Mouse (Mus musculus): Measurements from ENCODE around the gene Cldn34b4. TPM values are rescaled to one million over a fixed set of nuclear protein-coding genes. Genes with fewer than 3 reads are reported as not detected.

Gene Cldn34b4
- polyA plus RNA-seq (2016; fragmentation: Nextera tagmentation; extraction: Ambion mirVana): not detected in 2 replicates

GRCm38 (mm10) chrX:76393050-76393449 is at the start of gene Cldn34b4:
Cldn34b4 (plus strand) TSS chrX:76393350.
- Histone ChIP-seq H3K9me3 (replicated peaks) (0 out of 2 replicates have a peak, but pooled peaks cover 4% of the 10 kb centered on the region), H3K4me1 (replicated peaks) (no peaks in the 10 kb centered on the region), H3K27ac (ENCODE audit: poor library complexity, severe bottlenecking) (no peak within 1 kb of the TSS), H3K36me3 (no peaks in the 10 kb centered on the region), H3K9ac (no peak within 1 kb of the TSS), H3K4me3 (no peak within 1 kb of the TSS), H3K27me3 (replicated peaks) (no peaks in the 10 kb centered on the region), H3K4me2 (no peak within 1 kb of the TSS)
- WGBS: 69% methylated on average over 3 of the region's 3 CpGs
- ATAC-seq (ENCODE audit: insufficient number of reproducible peaks, low FRiP score): no peak

Other genes starting within 250 kb of the Cldn34b4 start
- not detected in 2 replicates for gene Cldn34b3, start 129.0 kb upstream of the Cldn34b4 start, polyA plus RNA-seq (2016; fragmentation: Nextera tagmentation; extraction: Ambion mirVana)
- not detected in 2 replicates for gene Cldn34d, start 209.6 kb downstream of the Cldn34b4 start, polyA plus RNA-seq (2016; fragmentation: Nextera tagmentation; extraction: Ambion mirVana)

Measured in heart, embryonic 12.5 days (tissue).